Mouse (Mus musculus) gastrocnemius, adult 18-20 months (tissue): Measurements from ENCODE around the gene Tars2. TPM values are rescaled to one million over a fixed set of nuclear protein-coding genes. Genes with fewer than 3 reads are reported as not detected.
"Not testable (repeated sequence)": the region's sequence is repeated elsewhere in the genome, so short reads cannot be mapped to it uniquely, and the experiment has no call there.

Source experiments
- DNase-seq: peaks from one replicate; pipeline ENCODE4 v3.0.0; 2021; ENCODE audit warnings: low spot score
- microRNA-seq: library from miRNA; unstranded; fragments of <30 nt; microRNA quantifications from one replicate; pipeline ENCODE4 v1.2.0, GENCODE M21; 2021
- total RNA-seq, 2 experiments: library from RNA; stranded (reverse); gene quantifications; 2 replicates each; pipeline ENCODE4 v1.2.3; 2021

Tars2 gene
- total RNA-seq, 2 experiments from 2014 or later, result 25.7 to 26.7 TPM

GRCm38 (mm10) chr3:95696360-95696759 is 63.6 kb downstream of the Tars2 start:
- no peak for DNase-seq

GRCm38 (mm10) chr3:95695796-95696195 is 64.2 kb downstream of the Tars2 start:
- no peak for DNase-seq

- no peak for DNase-seq
Measured at GRCm38 (mm10) chr3:95694808-95695703, 65.0 kb downstream of the Tars2 start.

- no peak for DNase-seq
Measured at GRCm38 (mm10) chr3:95693821-95694807, 65.9 kb downstream of the Tars2 start.

GRCm38 (mm10) chr3:95692677-95693076 is 67.3 kb downstream of the Tars2 start:
- peak; percentile 69 for DNase-seq

DNA sequence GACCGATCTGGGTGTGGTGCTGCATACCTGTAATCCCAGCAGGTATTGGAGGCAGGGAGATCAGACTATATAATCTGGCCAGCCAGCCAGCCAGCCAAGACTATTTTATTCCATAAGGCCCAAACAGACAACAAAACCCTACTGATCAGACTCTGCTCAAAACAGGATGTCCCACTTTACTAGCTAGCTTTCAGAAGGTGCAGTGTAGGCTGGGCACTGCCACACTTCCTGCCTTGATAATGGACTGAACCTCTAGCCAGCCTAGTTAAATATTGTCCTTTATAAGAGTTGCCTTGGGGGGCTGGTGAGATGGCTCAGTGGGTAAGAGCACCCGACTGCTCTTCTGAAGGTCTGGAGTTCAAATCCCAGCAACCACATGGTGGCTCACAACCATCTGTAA is 69.5 kb downstream of the Tars2 start:
- DNase-seq, result not testable (repeated sequence)

Small RNA genes within 50 kb of the gene (microRNA-seq; reads per million reads assigned to microRNA genes)
- gene Mir7014, result not detected

Other genes starting within 250 kb of the Tars2 start
- 1 to 10 TPM; 2.2 to 4.0 TPM for gene Ctss, start 233.4 kb downstream of the Tars2 start, total RNA-seq
- not detected for gene Hormad1, start 200.5 kb downstream of the Tars2 start, total RNA-seq
- 10 to 100 TPM; 10.3 to 11.1 TPM for gene Golph3l, start 171.3 kb downstream of the Tars2 start, total RNA-seq
- 100 to 1,000 TPM in 1 of 2 experiments, 10 to 100 TPM in 1; 95.9 to 106 TPM for gene Ensa, start 135.2 kb downstream of the Tars2 start, total RNA-seq
- 10 to 100 TPM; 96.0 to 99.4 TPM for gene Mcl1, start 101.4 kb downstream of the Tars2 start, total RNA-seq
- 10 to 100 TPM; 25.9 to 30.8 TPM for gene Adamtsl4, start 72.3 kb downstream of the Tars2 start, total RNA-seq
- 10 to 100 TPM; 15.5 to 30.3 TPM for gene Ecm1, start 20.6 kb downstream of the Tars2 start, total RNA-seq
- gene Rprd2, start 58.7 kb upstream of the Tars2 start, total RNA-seq, result 10 to 100 TPM; 33.2 to 37.4 TPM
- 10 to 100 TPM; 16.6 to 16.9 TPM for gene Prpf3, start 95.7 kb upstream of the Tars2 start, total RNA-seq
- 100 to 1,000 TPM; 317 to 349 TPM for gene Mrps21, start 111.3 kb upstream of the Tars2 start, total RNA-seq
- 1 to 10 TPM; 3.5 to 6.3 TPM for gene Ciart, start 122.0 kb upstream of the Tars2 start, total RNA-seq
- gene BC028528, start 131.8 kb upstream of the Tars2 start, total RNA-seq, result 1 to 10 TPM; 1.7 to 2.2 TPM
- 10 to 100 TPM; 41.0 to 50.4 TPM for gene Aph1a, start 133.8 kb upstream of the Tars2 start, total RNA-seq
- 10 to 100 TPM; 54.2 to 76.9 TPM for gene Car14, start 144.5 kb upstream of the Tars2 start, total RNA-seq
- 10 to 100 TPM; 75.9 to 97.2 TPM for gene Anp32e, start 169.0 kb upstream of the Tars2 start, total RNA-seq
- gene Plekho1, start 235.8 kb upstream of the Tars2 start, total RNA-seq, result 10 to 100 TPM; 13.9 to 22.0 TPM